Mouse (Mus musculus): ENCODE measurements at regions not wholly inside any gene's neighbourhood (a gene's known extent, or its start where the extent isn't known, plus 50 kb on each side); places are given as distances from the start of the nearest gene placed in this dataset.

DNA sequence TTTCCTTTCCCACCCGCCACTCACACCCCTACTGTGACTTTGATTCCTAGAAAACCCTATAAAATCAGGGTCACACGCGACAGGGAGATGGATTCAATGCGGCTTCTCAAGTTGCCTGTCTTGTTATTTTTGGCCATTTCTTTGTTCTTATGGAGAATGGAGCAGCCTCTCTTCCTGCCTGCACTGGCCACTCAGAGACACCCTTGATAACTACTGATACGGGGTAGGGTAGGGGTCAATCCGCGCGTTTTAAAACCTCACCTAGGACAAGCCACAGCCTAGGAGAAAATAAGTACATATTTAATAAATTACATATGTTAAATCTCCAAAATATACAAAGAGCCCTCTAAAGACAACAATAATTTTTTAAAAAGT lies 309.2 kb downstream of the Matn1 start:
- TF ChIP-seq POLR2A (IDR thresholded peaks at IDR 0.05; ENCODE audit: borderline replicate concordance, insufficient read depth, low read length) = no peak
- no peak for TF ChIP-seq CTCF (IDR thresholded peaks at IDR 0.05; ENCODE audit: borderline replicate concordance, insufficient read depth, low read depth, low read length)

Data from cerebellum, adult 2 months (tissue).